In genomic region chr7:48881486-48881885, GRCm38 (mm10) we compare ENCODE assay signal across 8 mouse cellular contexts. TPM values are rescaled to one million over a fixed set of nuclear protein-coding genes. Genes with fewer than 3 reads are reported as not detected.
DNase-seq lines count a peak whose midpoint lies in the region; ATAC-seq and TF ChIP-seq lines count a peak whose summit lies in the region.

Gene E2f8 (minus strand): TSS chr7:48881596.

- peaks cover 2% of the 10 kb centered on the region; the same call in 1 of the 2 replicates for H3K36me3 ChIP-seq in forebrain, embryonic 11.5 days (ENCODE audit: control insufficient read depth, insufficient read depth, low read length)
- peaks cover 23% of the 10 kb centered on the region for H3K36me3 ChIP-seq in limb, embryonic 10.5 days
- H3K36me3 ChIP-seq in midbrain, embryonic 10.5 days = peaks cover 26% of the 10 kb centered on the region
- H3K36me3 ChIP-seq in splenic B cell, adult 2 months (ENCODE audit: control insufficient read depth, insufficient read depth, low read length, poor library complexity, severe bottlenecking) = no peaks in the 10 kb centered on the region

- peak within 1 kb of the TSS; percentile 98 for H3K9ac ChIP-seq in forebrain, embryonic 11.5 days (ENCODE audit: low read length)

- no peaks in the 10 kb centered on the region for H3K9me3 ChIP-seq in forebrain, embryonic 11.5 days (ENCODE audit: control insufficient read depth, low read length)
- no peaks in the 10 kb centered on the region for H3K9me3 ChIP-seq in limb, embryonic 10.5 days (replicated peaks)
- no peaks in the 10 kb centered on the region for H3K9me3 ChIP-seq in midbrain, embryonic 10.5 days (replicated peaks)

- TF ChIP-seq CTCF in brain, embryonic 14.5 days (IDR thresholded peaks at IDR 0.05; ENCODE audit: borderline replicate concordance, extremely low read depth, insufficient read depth, insufficient read length) = no peak

- H3K27ac ChIP-seq in forebrain, embryonic 11.5 days (ENCODE audit: low read depth, low read length) = peak within 1 kb of the TSS; percentile 90
- H3K27ac ChIP-seq in limb, embryonic 10.5 days = peak within 1 kb of the TSS; percentile 98
- peak within 1 kb of the TSS; percentile 100 for H3K27ac ChIP-seq in midbrain, embryonic 10.5 days (replicated peaks)

- intact Hi-C loops in heart, postnatal 36 days (cut with DNase I) = loop anchor here (10.0 kb wide), 1 partner anchor 363 kb away; no protein-coding TSS in a partner anchor

- H3K4me1 ChIP-seq in forebrain, embryonic 11.5 days (replicated peaks; ENCODE audit: control insufficient read depth, insufficient read depth, low read length) = peaks cover 2% of the 10 kb centered on the region
- peaks cover 25% of the 10 kb centered on the region for H3K4me1 ChIP-seq in limb, embryonic 10.5 days
- peaks cover 35% of the 10 kb centered on the region for H3K4me1 ChIP-seq in midbrain, embryonic 10.5 days

- TF ChIP-seq POLR2A in brain, embryonic 14.5 days (IDR thresholded peaks at IDR 0.05; ENCODE audit: borderline replicate concordance, extremely low read depth, insufficient read depth, insufficient read length, poor library complexity, severe bottlenecking) = 0 out of 2 replicates have a peak, but pooled peaks have one; percentile 34

- peak; percentile 86 for ATAC-seq in forebrain, embryonic 11.5 days (replicated peaks; ENCODE audit: low FRiP score)

- DNase-seq in MN1 (ENCODE audit: low spot score) = peak; percentile 29
- peak; percentile 82 for DNase-seq in brain, embryonic 14.5 days (ENCODE audit: low read depth)
- DNase-seq in forebrain, embryonic 11.5 days (ENCODE audit: low spot score) = peak; percentile 90
- DNase-seq in heart, postnatal 36 days = peak; percentile 72 to 73
- DNase-seq in limb, embryonic 10.5 days (ENCODE audit: low spot score) = peak; percentile 87
- peak; percentile 83 for DNase-seq in midbrain, embryonic 10.5 days (ENCODE audit: low spot score)
- peak; percentile 43 for DNase-seq in splenic B cell, adult 2 months (ENCODE audit: low read depth, low spot score)
- DNase-seq in natural killer cell, adult 2 months (ENCODE audit: low spot score in 2 of 2) = no peak

- H3K4me3 ChIP-seq in forebrain, embryonic 11.5 days (ENCODE audit: low read depth, low read length) = peak within 1 kb of the TSS; percentile 78
- peak within 1 kb of the TSS; percentile 92 for H3K4me3 ChIP-seq in limb, embryonic 10.5 days
- H3K4me3 ChIP-seq in midbrain, embryonic 10.5 days = peak within 1 kb of the TSS; percentile 91

- H3K4me2 ChIP-seq in forebrain, embryonic 11.5 days (ENCODE audit: low read depth, low read length, severe bottlenecking) = peak within 1 kb of the TSS; percentile 94

- WGBS in forebrain, embryonic 11.5 days = under 1% methylated on average over 41 of the region's 41 CpGs
- under 1% methylated on average over 40 of the region's 41 CpGs for WGBS in limb, embryonic 10.5 days
- under 1% methylated on average over 28 of the region's 41 CpGs for WGBS in midbrain, embryonic 10.5 days

- H3K27me3 ChIP-seq in forebrain, embryonic 11.5 days (ENCODE audit: control insufficient read depth, insufficient read depth, low read length) = peaks cover 16% of the 10 kb centered on the region
- H3K27me3 ChIP-seq in limb, embryonic 10.5 days (ENCODE audit: low read depth, poor library complexity, severe bottlenecking) = peaks cover 29% of the 10 kb centered on the region
- H3K27me3 ChIP-seq in midbrain, embryonic 10.5 days (ENCODE audit: low read depth, poor library complexity, severe bottlenecking) = peaks cover 48% of the 10 kb centered on the region
- no peaks in the 10 kb centered on the region for H3K27me3 ChIP-seq in splenic B cell, adult 2 months (ENCODE audit: control insufficient read depth, insufficient read depth, low read length, poor library complexity, severe bottlenecking)

RNA-seq across cellular contexts. Expression of gene E2f8, which starts in this region (rescaled TPM):
- polyA plus RNA-seq in brain, embryonic 14.5 days (2012; rRNA removed) = 5.7 and 7.6 TPM in 2 replicates
- polyA plus RNA-seq in forebrain, embryonic 11.5 days (2014; fragmentation: Nextera tagmentation; extraction: Ambion mirVana) = 26.0 and 29.1 TPM in 2 replicates
- under 1 TPM; 0.68 to 0.92 TPM for total RNA-seq in heart, postnatal 36 days (2021)
- 15.2 TPM in 2 replicates for polyA plus RNA-seq in limb, embryonic 10.5 days (2016; fragmentation: Nextera tagmentation; extraction: Ambion mirVana)
- polyA plus RNA-seq in midbrain, embryonic 10.5 days (2016; fragmentation: Nextera tagmentation; extraction: Ambion mirVana) = 17.1 and 18.8 TPM in 2 replicates

Comparison
In these comparisons a context has a peak if more than half of its experiments do, and no peak if none do; other contexts are left out.
1. Peak in DNase-seq in heart, postnatal 36 days; RNA of the gene not detected or under 1 TPM.
2. DNase-seq: peak in MN1 (single experiment), brain, embryonic 14.5 days (single experiment), forebrain, embryonic 11.5 days (single experiment), limb, embryonic 10.5 days (single experiment), midbrain, embryonic 10.5 days (single experiment) and splenic B cell, adult 2 months (single experiment); none in natural killer cell, adult 2 months (0 of 2).
3. Peak in every context shown above with its lines, with median percentiles within 50 percentile points of each other: H3K27ac ChIP-seq and H3K4me3 ChIP-seq.